Mouse (Mus musculus) C2C12 (cell line): ENCODE measurements around the gene Mnt. TPM values are rescaled to one million over a fixed set of nuclear protein-coding genes. Genes with fewer than 3 reads are reported as not detected.

Experiments
- H3K27me3 ChIP-seq: one replicate; pipeline ENCODE4 v1.6.1; 2011; ENCODE audit not compliant: control insufficient read depth, insufficient read depth, insufficient read length
- H3K36me3 ChIP-seq: one replicate; pipeline ENCODE4 v1.6.1; 2011; ENCODE audit not compliant: control insufficient read depth, insufficient read depth
- H3K4me3 ChIP-seq: one replicate; pipeline ENCODE4 v1.5.1; 2011; ENCODE audit warnings: mild to moderate bottlenecking, control low read depth; ENCODE audit not compliant: poor library complexity, insufficient read depth, severe bottlenecking
- H3K79me2 ChIP-seq: one replicate; pipeline ENCODE4 v1.6.1; 2011; ENCODE audit not compliant: control insufficient read depth, insufficient read depth
- H3K79me3 ChIP-seq: one replicate; pipeline ENCODE4 v1.6.1; 2011; ENCODE audit warnings: low read depth, control low read depth
- H3ac ChIP-seq: one replicate; pipeline ENCODE3; 2011; ENCODE audit warnings: low read depth; ENCODE audit not compliant: control insufficient read depth, insufficient read length
- CEBPB ChIP-seq: IDR thresholded peaks from one replicate; pipeline ENCODE4 v1.6.1; 2011; ENCODE audit warnings: low read depth, mild to moderate bottlenecking, control low read depth, moderate library complexity
- CTCF ChIP-seq: IDR thresholded peaks from one replicate; pipeline ENCODE4 v1.5.1; 2011; ENCODE audit not compliant: control insufficient read depth, insufficient read depth, insufficient read length
- FOSL1 ChIP-seq: IDR thresholded peaks from one replicate; pipeline ENCODE4 v1.8.0; 2011; ENCODE audit warnings: mild to moderate bottlenecking, low read length; ENCODE audit not compliant: poor library complexity, insufficient read depth, severe bottlenecking
- MAX ChIP-seq: IDR thresholded peaks from one replicate; pipeline ENCODE4 v1.6.1; 2011; ENCODE audit warnings: mild to moderate bottlenecking, control low read depth
- MYOD1 ChIP-seq: IDR thresholded peaks from one replicate; pipeline ENCODE4 v1.6.1; 2011; ENCODE audit warnings: low read depth; ENCODE audit not compliant: control insufficient read depth, insufficient read length
- MYOG ChIP-seq: IDR thresholded peaks from one replicate; pipeline ENCODE4 v1.6.1; 2011; ENCODE audit not compliant: control insufficient read depth, insufficient read length; ENCODE audit errors: extremely low read depth
- USF1 ChIP-seq: IDR thresholded peaks from one replicate; pipeline ENCODE4 v1.6.1; 2011; ENCODE audit warnings: low read depth, mild to moderate bottlenecking, control low read depth, moderate library complexity
- polyA plus RNA-seq: library from polyadenylated mRNA; unstranded; fragments of >200 nt; fragmentation: generic; extraction: Trizol; gene quantifications from one replicate; pipeline ENCODE4 v1.2.1, GENCODE M21; 2012; ENCODE audit warnings: missing spikeins

Gene Mnt
- polyA plus RNA-seq, 1 experiment: 7.5 TPM

- Histone ChIP-seq H3ac (no peak overlapping the region), H3K27me3 (no peaks in the 10 kb centered on the region), H3K79me2 (peaks cover 52% of the 10 kb centered on the region), H3K4me3 (no peak overlapping the region), H3K79me3 (peaks cover 16% of the 10 kb centered on the region), H3K36me3 (no peaks in the 10 kb centered on the region)
- TF ChIP-seq CTCF (no peak), CEBPB (no peak), MYOG (no peak), MYOD1 (no peak), MAX (no peak), USF1 (no peak), FOSL1 (no peak)
These were observed 3.0 kb downstream of the Mnt start for GRCm38 (mm10) chr11:74833536-74834358.

- Histone ChIP-seq H3K36me3 (peaks cover 3% of the 10 kb centered on the region), H3K27me3 (no peaks in the 10 kb centered on the region), H3K4me3 (no peak overlapping the region), H3K79me3 (peaks cover 19% of the 10 kb centered on the region), H3ac (no peak overlapping the region), H3K79me2 (peaks cover 56% of the 10 kb centered on the region)
- TF ChIP-seq MYOD1 (no peak), CEBPB (no peak), MYOG (no peak)
These were observed 3.6 kb downstream of the Mnt start for GRCm38 (mm10) chr11:74834359-74834638.

GRCm38 (mm10) chr11:74834650-74835277 lies 4.0 kb downstream of the Mnt start:
- peaks cover 19% of the 10 kb centered on the region for H3K79me3 ChIP-seq
- TF ChIP-seq MAX (no peak), MYOG (no peak), FOSL1 (no peak), CTCF (no peak), USF1 (no peak), CEBPB (no peak), MYOD1 (no peak)
- H3K79me2 ChIP-seq: peaks cover 60% of the 10 kb centered on the region
- no peaks in the 10 kb centered on the region for H3K27me3 ChIP-seq
- H3ac ChIP-seq: no peak overlapping the region
- H3K36me3 ChIP-seq: peaks cover 6% of the 10 kb centered on the region
- H3K4me3 ChIP-seq: no peak overlapping the region

- Histone ChIP-seq H3ac (no peak overlapping the region), H3K4me3 (no peak overlapping the region), H3K79me2 (peaks cover 64% of the 10 kb centered on the region), H3K36me3 (peaks cover 13% of the 10 kb centered on the region), H3K79me3 (peaks cover 20% of the 10 kb centered on the region), H3K27me3 (no peaks in the 10 kb centered on the region)
- TF ChIP-seq MYOD1 (no peak), FOSL1 (no peak), CEBPB (no peak), USF1 (no peak), MAX (no peak), CTCF (no peak), MYOG (no peak)
These were observed 5.0 kb downstream of the Mnt start for GRCm38 (mm10) chr11:74835593-74836224.

GRCm38 (mm10) chr11:74836225-74837055 lies 5.7 kb downstream of the Mnt start:
- Histone ChIP-seq H3ac (no peak overlapping the region), H3K27me3 (no peaks in the 10 kb centered on the region), H3K36me3 (peaks cover 15% of the 10 kb centered on the region), H3K4me3 (no peak overlapping the region), H3K79me2 (peaks cover 60% of the 10 kb centered on the region), H3K79me3 (peaks cover 22% of the 10 kb centered on the region)
- no peak for TF ChIP-seq MYOD1
- no peak for TF ChIP-seq USF1
- no peak for TF ChIP-seq FOSL1
- TF ChIP-seq MAX: no peak
- TF ChIP-seq MYOG: no peak
- TF ChIP-seq CEBPB: no peak
- TF ChIP-seq CTCF: no peak
